Mouse (Mus musculus) spleen, adult 2 months (tissue): ENCODE data around the gene Cipc.

Experiments
- CTCF ChIP-seq: fragments of 200-500 bp; IDR thresholded peaks from 2 replicates; pipeline ENCODE4 v1.5.1; 2011; ENCODE audit warnings: mild to moderate bottlenecking, inconsistent platforms; ENCODE audit not compliant: insufficient read depth, insufficient read length, insufficient replicate concordance; ENCODE audit errors: extremely low read depth
- POLR2A ChIP-seq: fragments of 200-500 bp; IDR thresholded peaks from 2 replicates; pipeline ENCODE4 v1.6.1; 2011; ENCODE audit warnings: low read depth, low read length, inconsistent platforms

DNA sequence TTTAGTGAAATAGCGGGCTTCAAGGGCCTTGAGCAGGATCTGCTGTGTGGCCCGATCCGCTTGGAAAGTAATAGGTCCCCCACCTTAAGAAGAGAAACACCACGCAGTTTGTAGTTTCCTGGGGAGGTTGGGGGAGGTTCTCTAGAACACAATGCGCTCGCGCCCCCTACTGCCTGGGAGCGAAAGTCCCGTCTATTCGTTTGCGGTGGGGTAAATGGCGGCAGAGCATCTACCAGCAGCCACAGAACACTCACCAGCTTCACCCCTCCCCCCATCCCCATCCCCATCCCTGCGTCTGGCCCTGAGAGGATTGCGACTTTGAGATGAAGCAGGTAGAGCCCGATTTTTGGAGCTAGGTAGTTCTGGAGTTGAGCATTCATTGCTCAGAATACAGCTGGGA lies 40.4 kb upstream of the Cipc start:
- TF ChIP-seq POLR2A (no peak), CTCF (peak; percentile 94)
